Mouse (Mus musculus) bone marrow macrophage, adult 2 months (primary cell): ENCODE data around the gene Gm27027. TPM values are rescaled to one million over a fixed set of nuclear protein-coding genes. Genes with fewer than 3 reads are reported as not detected.

Source experiments
- H3K27ac ChIP-seq: 2 replicates; pipeline ENCODE4 v1.5.1; 2012; ENCODE audit warnings: low read depth, low read length; ENCODE audit not compliant: insufficient read depth
- H3K4me1 ChIP-seq: 2 replicates; pipeline ENCODE4 v1.6.1; 2012; ENCODE audit warnings: low read length; ENCODE audit not compliant: control insufficient read depth, insufficient read depth
- H3K4me3 ChIP-seq: 2 replicates; pipeline ENCODE4 v1.5.1; 2012; ENCODE audit warnings: mild to moderate bottlenecking, low read length, moderate library complexity; ENCODE audit not compliant: insufficient read depth
- CTCF ChIP-seq: IDR thresholded peaks from 2 replicates; pipeline ENCODE4 v1.5.1; 2012; ENCODE audit warnings: low read depth, mild to moderate bottlenecking, low read length, moderate library complexity
- POLR2A ChIP-seq: IDR thresholded peaks from 2 replicates; pipeline ENCODE4 v1.6.1; 2012; ENCODE audit warnings: mild to moderate bottlenecking, low read depth, low read length, borderline replicate concordance
- polyA plus RNA-seq: library from polyadenylated mRNA; stranded (reverse); fragments of >200 nt; gene quantifications from 2 replicates; pipeline ENCODE4 v1.2.4, GENCODE M21; 2012; ENCODE audit not compliant: missing spikeins, insufficient read depth, insufficient read length

The Gm27027 gene
- polyA plus RNA-seq, 1 experiment, result not detected

DNA sequence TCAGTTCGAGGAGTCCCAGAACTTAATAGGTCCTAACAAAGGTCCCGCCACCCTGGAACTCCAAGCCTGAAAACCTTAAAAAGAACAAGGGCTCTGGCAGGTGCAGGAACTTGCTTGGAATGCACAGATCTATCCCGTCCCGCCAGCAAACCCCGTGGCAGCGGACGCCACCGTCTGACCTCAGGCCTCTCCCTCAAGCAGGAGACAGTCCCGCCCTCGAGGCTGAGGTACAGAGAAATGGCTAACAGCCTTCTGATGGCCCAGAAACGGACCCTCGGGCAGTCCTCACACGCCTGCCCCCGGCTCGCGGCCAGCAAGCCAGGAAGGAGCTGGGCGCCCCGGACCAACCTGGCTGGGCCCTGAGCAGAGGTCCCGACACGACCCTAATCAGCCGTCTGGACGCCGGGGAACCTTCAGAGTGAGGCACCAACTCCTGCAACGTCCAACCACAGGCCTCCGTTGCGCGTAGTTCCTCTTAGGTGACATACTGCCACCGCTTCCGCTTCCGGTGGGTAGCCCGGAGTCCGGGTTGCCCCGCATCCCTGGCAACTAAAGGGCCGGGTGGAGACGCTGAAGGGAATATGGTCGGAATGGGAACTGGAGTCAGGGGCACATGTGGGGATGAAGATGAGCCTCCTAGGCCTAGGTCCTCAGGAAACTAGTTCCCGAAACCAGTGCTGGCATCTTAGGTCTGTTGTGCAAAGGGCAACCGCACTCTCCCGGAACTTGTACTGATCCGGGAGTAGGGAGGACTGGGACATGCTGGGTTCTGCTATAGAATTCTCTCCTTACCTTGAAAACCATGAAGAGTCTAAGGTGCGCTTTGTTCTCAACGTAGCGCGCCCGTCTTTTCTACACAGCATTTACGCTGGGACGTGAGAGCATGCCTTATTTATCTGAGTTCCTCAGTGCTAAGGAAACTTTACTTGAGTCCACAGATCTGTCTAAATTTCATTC lies 14.5 kb upstream of the Gm27027 start, which contains the start of gene Alkbh3:
Alkbh3 (minus strand) TSS at position 473 of the 957 bp plus-strand sequence.
- no peak within 1 kb of the TSS for H3K27ac ChIP-seq
- H3K4me3 ChIP-seq, result peak within 1 kb of the TSS; percentile 78
- no peak for TF ChIP-seq POLR2A
- TF ChIP-seq CTCF, result no peak
- no peaks in the 10 kb centered on the region; the same call in 1 of the 2 replicates for H3K4me1 ChIP-seq

DNA sequence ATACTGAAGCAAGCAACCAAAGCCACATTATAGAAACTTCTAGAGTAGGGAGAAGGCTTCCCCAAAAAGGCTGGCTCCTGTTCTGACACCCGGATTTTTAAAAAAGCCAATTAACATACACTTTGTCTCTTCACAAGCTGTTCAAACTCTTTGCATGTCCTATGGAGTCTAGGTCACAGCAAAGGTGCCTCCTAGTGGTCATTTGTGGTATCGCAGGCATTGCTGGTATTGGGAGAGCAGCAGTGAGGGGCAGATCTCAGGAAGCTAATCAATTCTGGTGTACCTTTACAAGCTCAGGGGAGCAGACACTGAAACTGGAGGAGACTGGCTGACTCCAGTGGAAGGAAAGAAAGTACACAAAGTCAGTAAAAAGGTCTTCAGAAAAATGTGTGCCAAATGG lies 6.2 kb upstream of the Gm27027 start:
- H3K4me1 ChIP-seq, result no peaks in the 10 kb centered on the region
- H3K27ac ChIP-seq, result no peak overlapping the region
- no peak overlapping the region for H3K4me3 ChIP-seq
- TF ChIP-seq CTCF (peak; percentile 75), POLR2A (no peak)

DNA sequence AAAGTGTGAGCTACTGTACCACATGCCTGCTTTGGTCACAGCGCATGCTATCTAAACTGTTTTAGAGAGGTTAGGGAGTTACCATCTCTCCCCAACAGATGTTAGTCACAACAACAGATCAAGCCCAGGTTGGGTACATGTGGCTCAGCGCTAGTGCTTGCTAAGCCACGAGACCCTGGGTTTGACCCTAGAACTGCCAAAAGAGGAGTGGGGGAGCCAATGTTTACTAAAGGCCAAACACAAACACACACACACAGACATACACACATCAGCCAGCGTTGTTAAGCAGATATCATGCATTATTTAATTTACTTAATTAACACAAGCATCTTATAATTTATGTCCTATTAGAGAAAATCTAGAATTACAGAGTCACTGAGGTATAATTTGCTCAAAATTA lies 5.8 kb upstream of the Gm27027 start:
- Histone ChIP-seq H3K27ac (no peak overlapping the region), H3K4me3 (no peak overlapping the region), H3K4me1 (no peaks in the 10 kb centered on the region)
- no peak for TF ChIP-seq CTCF
- TF ChIP-seq POLR2A, result no peak

DNA sequence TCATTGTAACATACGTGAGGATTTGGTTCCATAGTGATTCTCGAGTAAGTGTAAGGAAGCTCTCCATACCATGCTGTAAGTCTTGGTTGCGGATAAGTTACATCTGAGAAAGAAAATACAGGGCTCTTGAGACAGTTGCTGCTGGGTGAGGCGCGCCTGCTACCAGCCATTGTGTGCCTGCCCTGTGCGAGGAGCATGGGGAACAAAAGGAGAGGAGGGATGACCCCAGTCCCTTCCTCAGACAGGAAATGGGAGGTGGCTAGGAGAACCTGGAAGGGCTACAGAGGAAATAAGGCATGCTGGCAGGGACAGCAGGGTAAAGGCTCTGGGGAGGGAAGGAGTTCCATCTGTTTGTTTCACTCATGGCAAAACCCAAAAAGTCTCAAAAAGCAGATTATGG lies 5.3 kb upstream of the Gm27027 start:
- no peak for TF ChIP-seq CTCF
- TF ChIP-seq POLR2A, result no peak
- H3K4me3 ChIP-seq, result no peak overlapping the region
- no peaks in the 10 kb centered on the region for H3K4me1 ChIP-seq
- H3K27ac ChIP-seq, result no peak overlapping the region

DNA sequence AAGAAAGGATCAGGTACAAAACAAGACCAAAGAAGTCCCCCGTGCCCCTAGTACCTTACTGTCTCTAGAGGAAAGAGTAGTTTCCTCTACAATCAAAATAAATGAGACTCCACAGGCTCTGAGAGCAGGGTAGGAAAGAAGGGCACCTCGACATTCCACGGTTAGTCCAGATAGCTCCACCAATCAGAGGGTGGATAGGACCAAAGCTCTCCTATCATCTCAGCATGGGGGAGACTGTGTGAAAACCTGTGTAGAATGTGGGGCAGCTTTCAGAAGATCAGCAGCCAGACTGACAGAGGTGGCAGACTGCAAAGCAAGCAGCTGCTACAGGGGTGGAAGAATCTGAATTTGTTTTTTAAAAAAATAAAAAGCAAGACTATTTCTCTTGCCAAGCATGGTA lies 3.3 kb downstream of the Gm27027 start:
- no peak overlapping the region for H3K4me3 ChIP-seq
- H3K27ac ChIP-seq, result no peak overlapping the region
- peaks cover 14% of the 10 kb centered on the region for H3K4me1 ChIP-seq
- TF ChIP-seq CTCF, result no peak
- no peak for TF ChIP-seq POLR2A

DNA sequence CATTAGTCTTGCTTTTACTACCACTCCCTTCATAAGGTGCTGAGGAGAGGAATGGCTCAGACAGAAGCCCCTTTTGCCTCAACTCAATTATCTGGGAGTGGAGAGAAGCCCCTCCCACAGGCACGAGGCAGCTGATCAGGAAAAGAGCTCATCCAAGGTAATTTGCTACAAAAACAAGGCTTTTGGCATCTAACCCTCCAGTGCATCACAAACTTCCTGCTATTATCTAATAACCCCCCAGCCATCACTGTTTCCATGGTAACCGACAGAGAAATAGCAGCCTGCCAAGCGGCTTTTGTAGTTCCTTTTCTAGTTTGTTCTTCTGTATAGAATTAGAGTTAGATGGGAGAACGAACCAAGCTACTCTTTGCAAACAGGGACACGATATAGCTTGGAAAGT lies 3.9 kb downstream of the Gm27027 start:
- no peak overlapping the region for H3K4me3 ChIP-seq
- TF ChIP-seq POLR2A (no peak), CTCF (no peak)
- H3K4me1 ChIP-seq, result peaks cover 14% of the 10 kb centered on the region
- no peak overlapping the region for H3K27ac ChIP-seq

DNA sequence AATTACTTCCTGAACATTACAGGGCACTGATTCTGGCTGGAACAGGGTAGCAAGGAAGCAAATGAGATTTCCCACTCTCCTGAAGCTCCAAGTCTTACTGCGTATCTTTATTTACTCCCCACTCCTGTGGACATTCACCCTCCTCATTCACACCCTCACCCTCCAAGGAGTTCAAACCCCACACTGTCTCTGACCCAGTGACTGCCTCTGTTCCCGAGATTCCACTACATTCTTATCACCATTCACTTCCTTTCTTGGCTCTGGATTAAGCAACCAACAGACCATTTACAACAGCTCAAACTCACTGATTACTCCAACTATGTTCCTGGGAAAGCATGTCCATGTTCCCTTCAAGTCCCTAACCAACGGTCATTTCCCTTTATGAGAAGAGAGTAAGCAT lies 4.8 kb downstream of the Gm27027 start:
- no peak overlapping the region for H3K4me3 ChIP-seq
- H3K4me1 ChIP-seq, result peaks cover 14% of the 10 kb centered on the region
- no peak overlapping the region for H3K27ac ChIP-seq
- no peak for TF ChIP-seq POLR2A
- TF ChIP-seq CTCF, result no peak

DNA sequence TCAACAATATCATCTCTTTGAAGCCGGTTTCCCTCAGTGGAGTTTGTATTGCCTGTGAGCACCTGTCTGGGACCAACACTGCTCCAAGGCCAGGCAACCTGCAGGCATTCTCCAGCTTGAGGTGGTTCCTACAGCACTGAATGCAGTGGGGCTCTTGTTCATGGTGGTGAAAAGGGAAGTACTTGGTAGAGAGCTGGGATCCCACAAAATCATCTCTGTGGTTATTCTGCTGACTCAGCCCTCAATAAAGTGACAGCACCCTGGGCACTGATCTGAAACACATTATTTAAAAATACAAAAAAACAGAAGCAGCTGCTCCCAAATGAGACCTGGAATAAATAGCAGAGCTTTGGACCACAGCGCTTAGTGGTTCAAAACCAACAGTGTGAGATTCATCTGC lies 7.7 kb downstream of the Gm27027 start:
- H3K4me1 ChIP-seq, result peaks cover 14% of the 10 kb centered on the region
- TF ChIP-seq CTCF (no peak), POLR2A (no peak)
- no peak overlapping the region for H3K4me3 ChIP-seq
- no peak overlapping the region for H3K27ac ChIP-seq

DNA sequence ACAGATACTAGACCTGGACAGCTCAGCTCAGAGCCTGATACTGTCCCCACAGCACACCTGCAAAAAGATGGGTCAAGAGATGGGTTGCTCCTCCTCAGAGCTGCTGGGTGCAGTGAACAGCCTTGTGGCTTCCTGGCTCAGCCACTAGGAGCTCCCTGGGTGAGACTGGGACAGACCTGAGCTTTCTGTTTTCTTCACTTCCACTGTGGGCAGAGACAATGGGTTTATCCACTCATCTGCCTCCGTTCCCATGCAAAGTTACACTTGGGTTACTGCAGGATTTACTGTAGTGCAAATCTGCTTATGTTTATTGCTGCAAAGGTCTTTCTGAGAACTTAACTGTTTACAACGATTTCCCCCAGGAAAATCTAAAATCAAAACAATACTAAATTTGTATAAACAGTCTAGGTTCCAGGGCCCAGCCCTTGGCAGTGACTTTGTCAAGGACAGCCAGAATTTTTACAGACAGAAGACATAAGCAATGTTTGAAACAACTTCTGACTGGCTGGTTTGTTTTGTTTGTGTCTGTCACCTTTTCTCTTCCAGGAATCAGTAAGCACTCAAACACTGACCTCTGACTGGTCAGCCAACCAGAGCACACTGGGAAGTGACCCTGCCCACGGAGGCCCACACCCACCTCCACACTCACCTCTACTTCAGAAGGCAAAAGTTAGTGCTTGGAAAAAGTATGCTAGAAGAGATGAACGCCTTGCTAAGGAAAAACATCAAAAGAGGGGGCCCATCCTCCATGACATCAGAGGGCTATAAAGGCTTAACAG lies 13.5 kb downstream of the Gm27027 start:
- H3K4me1 ChIP-seq, result 0 out of 2 replicates have a peak, but pooled peaks cover 2% of the 10 kb centered on the region
- no peak overlapping the region for H3K4me3 ChIP-seq
- TF ChIP-seq POLR2A (no peak), CTCF (no peak)
- no peak overlapping the region for H3K27ac ChIP-seq
